18 mouse cellular contexts compared by ENCODE assay signal in the genomic region with DNA sequence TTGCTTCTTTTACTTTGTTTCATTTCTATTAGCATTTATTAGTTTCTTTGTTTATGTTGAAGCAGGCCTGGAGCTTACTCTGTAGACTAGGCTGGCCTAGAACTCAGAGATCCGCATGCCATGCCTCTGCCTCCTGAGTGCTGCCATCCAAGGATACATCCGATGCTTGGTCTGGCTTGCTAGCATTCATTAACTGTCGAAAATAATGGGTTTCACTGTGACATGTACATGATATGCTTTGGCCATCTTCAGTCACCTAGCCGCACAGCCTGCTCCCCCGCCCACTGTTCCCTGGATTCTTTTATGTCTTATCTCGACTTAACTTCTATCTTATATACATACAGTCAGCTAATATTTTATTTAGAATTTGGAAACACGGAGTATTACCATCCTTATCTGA.
"Had no signal": no experiment of that assay in that cellular context is flagged by ENCODE, and none has a peak within 500 bp of the region (broad histone marks: within the 10 kb centered on the region; RNA-seq: fewer than 3 reads in every experiment).

No protein-coding gene starts in this region.

- H3K9me3 ChIP-seq: liver, embryonic 15.5 days; midbrain, embryonic 10.5 days; midbrain, embryonic 13.5 days; midbrain, embryonic 15.5 days; neural tube, embryonic 13.5 days; neural tube, embryonic 15.5 days; stomach, embryonic 15.5 days had no signal

- DNase-seq: lung, adult 18-20 months; lung, embryonic 14.5 days; lung, postnatal 10 days; lung, postnatal 4 days; retina, postnatal 1 day; right cerebral cortex, postnatal 14 days; thymus, adult 2 months; thymus, postnatal 25 days; thymus, postnatal 4 days had no signal

- ATAC-seq: midbrain, embryonic 13.5 days; midbrain, embryonic 15.5 days had no signal

- H3K27ac ChIP-seq: liver, embryonic 15.5 days; midbrain, embryonic 10.5 days; midbrain, embryonic 13.5 days; midbrain, embryonic 15.5 days; neural tube, embryonic 13.5 days; neural tube, embryonic 15.5 days; stomach, embryonic 15.5 days; stomach, postnatal 0 days had no signal

- H3K9ac ChIP-seq: liver, embryonic 15.5 days; lung, embryonic 14.5 days; midbrain, embryonic 13.5 days; midbrain, embryonic 15.5 days; neural tube, embryonic 13.5 days; neural tube, embryonic 15.5 days; stomach, embryonic 15.5 days had no signal

- H3K4me2 ChIP-seq: liver, embryonic 15.5 days; lung, embryonic 14.5 days; midbrain, embryonic 13.5 days; midbrain, embryonic 15.5 days; neural tube, embryonic 13.5 days; neural tube, embryonic 15.5 days; stomach, embryonic 15.5 days had no signal

- H3K27me3 ChIP-seq: liver, embryonic 15.5 days; midbrain, embryonic 13.5 days; midbrain, embryonic 15.5 days; neural tube, embryonic 13.5 days; neural tube, embryonic 15.5 days; stomach, embryonic 15.5 days had no signal

- H3K4me1 ChIP-seq: liver, embryonic 15.5 days; midbrain, embryonic 10.5 days; midbrain, embryonic 13.5 days; midbrain, embryonic 15.5 days; neural tube, embryonic 13.5 days; neural tube, embryonic 15.5 days; stomach, embryonic 15.5 days had no signal

- H3K36me3 ChIP-seq: liver, embryonic 15.5 days; midbrain, embryonic 10.5 days; midbrain, embryonic 13.5 days; midbrain, embryonic 15.5 days; neural tube, embryonic 13.5 days; neural tube, embryonic 15.5 days; stomach, embryonic 15.5 days had no signal

- H3K4me3 ChIP-seq: liver, embryonic 15.5 days; midbrain, embryonic 10.5 days; midbrain, embryonic 13.5 days; midbrain, embryonic 15.5 days; myocyte; neural tube, embryonic 13.5 days; neural tube, embryonic 15.5 days; stomach, embryonic 15.5 days had no signal
